Mouse (Mus musculus) bone marrow macrophage, adult 2 months (primary cell): ENCODE measurements at regions not wholly inside any gene's neighbourhood (a gene's known extent, or its start where the extent isn't known, plus 50 kb on each side); places are given as distances from the start of the nearest gene placed in this dataset.

Experiments used
- CTCF ChIP-seq: IDR thresholded peaks from 2 replicates; pipeline ENCODE4 v1.5.1; 2012; ENCODE audit warnings: low read depth, mild to moderate bottlenecking, low read length, moderate library complexity
- POLR2A ChIP-seq: IDR thresholded peaks from 2 replicates; pipeline ENCODE4 v1.6.1; 2012; ENCODE audit warnings: mild to moderate bottlenecking, low read depth, low read length, borderline replicate concordance

GRCm38 (mm10) chr2:148503143-148503854 lies 59.9 kb upstream of the Cd93 start:
- TF ChIP-seq CTCF: no peak
- TF ChIP-seq POLR2A: no peak
